Mouse (Mus musculus) frontal cortex, adult (tissue): ENCODE data around the gene Wnt10b.

Source experiments
- ATAC-seq: cut with Nextera tagmentation; 2 replicates; pipeline ENCODE4 v1.9.2; 2017; ENCODE audit warnings: mild to moderate bottlenecking, moderate library complexity, mixed read lengths; ENCODE audit not compliant: low TSS enrichment

Gene Wnt10b

DNA sequence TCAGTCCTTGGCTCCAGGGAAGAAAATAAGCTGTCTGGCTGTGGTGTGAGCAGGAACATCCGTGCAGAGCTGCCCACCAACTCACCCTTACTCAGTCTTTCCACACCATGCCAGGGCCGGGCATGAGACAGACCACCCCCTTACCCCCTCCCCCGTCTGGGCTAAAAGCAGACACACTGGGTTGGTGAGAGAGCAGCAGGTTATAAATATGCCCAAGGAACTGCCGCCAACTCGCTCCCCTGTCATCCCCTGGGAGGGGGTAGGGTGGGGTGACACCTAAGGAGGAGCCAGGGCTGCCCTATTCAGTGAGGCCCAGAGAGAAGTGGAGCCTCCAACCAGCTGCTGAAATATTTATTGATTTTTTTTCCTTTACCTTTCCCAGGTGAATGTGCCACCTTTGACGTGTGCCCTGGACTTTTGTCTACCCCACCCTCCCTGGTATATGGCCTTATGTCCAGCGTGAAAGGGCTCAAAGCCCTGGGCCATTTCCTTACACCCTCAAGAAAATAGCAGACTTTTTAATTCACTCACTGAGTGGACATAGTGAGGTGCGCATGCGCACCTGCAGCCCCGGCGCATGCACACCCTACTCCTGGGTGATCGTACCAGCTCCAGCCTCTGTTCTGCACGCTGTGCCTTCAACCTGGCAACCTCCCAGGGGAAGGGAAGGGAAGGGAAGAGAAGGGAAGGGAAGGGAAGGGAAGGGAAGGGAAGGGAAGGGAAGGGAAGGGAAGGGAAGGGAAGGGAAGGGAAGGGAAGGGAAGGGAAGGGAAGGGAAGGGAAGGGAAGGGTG, 19.0 kb upstream of the Wnt10b start:
- peak; percentile 49 for ATAC-seq

DNA sequence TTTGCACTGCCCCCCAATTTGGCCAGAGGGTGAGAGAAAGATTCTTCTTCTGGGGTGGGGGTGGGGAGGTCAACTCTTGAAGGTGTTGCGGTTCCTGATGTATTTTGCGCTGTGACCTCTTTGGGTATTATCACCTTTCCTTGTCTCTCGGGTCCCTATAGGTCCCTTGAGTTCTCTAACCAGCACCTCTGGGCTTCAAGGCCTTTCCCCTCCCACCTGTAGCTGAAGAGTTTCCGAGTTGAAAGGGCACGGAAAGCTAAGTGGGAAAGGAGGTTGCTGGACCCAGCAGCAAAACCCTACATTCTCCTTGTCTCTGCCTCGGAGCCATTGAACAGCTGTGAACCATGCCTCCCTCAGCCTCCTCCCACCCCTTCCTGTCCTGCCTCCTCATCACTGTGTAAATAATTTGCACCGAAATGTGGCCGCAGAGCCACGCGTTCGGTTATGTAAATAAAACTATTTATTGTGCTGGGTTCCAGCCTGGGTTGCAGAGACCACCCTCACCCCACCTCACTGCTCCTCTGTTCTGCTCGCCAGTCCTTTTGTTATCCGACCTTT, 15.3 kb upstream of the Wnt10b start:
- ATAC-seq: no peak

DNA sequence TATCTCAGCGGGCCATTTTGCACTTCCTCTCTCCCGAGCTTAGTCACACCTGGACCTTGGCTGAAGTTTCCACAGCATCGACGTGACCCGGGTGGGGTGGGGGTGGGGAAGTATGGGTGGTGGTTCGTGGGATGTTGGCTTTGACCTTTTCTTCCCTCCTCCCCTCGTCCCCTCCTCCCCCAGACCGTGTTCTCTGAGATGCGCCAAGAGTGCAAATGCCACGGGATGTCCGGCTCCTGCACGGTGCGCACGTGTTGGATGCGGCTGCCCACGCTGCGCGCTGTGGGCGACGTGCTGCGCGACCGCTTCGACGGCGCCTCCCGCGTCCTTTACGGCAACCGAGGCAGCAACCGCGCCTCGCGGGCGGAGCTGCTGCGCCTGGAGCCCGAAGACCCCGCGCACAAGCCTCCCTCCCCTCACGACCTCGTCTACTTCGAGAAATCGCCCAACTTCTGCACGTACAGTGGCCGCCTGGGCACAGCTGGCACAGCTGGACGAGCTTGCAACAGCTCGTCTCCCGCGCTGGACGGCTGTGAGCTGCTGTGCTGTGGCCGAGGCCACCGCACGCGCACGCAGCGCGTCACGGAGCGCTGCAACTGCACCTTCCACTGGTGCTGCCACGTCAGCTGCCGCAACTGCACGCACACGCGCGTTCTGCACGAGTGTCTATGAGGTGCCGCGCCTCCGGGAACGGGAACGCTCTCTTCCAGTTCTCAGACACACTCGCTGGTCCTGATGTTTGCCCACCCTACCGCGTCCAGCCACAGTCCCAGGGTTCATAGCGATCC, 14.5 kb upstream of the Wnt10b start:
- peak; percentile 64 for ATAC-seq

DNA sequence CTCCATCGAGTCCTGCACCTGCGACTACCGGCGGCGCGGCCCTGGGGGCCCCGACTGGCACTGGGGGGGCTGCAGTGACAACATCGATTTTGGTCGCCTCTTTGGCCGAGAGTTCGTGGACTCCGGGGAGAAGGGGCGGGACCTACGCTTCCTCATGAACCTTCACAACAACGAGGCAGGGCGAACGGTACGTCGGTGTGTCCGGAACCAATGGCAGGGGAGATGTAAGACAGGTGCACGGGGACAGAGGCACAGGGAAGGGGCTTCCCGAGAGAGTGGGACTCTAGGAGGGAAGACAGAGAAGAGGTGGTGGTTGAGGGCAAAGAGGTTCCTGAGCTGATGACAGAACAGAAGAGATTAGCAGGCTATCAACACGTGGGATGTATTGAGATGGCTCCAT, 13.8 kb upstream of the Wnt10b start:
- ATAC-seq: no peak

DNA sequence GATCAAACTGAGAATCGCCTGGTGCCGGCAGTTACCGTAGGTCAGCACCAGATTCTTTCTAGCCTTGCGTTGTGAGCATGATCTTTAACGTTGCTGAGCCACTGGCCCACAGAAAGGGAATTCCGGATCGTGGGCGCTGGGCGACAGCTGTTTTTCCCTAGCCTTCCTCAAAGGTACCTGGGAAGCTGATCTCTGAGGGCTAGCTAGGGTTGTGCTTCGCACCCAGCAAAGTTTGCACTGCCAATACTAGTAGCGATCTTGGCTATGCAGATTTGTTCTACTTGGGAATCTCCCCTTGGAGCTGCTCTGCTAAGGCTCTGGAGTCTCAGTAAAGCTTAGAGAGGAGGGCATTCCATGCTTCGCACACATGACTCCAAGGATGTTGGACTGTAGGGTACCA, 13.3 kb upstream of the Wnt10b start:
- no peak for ATAC-seq

DNA sequence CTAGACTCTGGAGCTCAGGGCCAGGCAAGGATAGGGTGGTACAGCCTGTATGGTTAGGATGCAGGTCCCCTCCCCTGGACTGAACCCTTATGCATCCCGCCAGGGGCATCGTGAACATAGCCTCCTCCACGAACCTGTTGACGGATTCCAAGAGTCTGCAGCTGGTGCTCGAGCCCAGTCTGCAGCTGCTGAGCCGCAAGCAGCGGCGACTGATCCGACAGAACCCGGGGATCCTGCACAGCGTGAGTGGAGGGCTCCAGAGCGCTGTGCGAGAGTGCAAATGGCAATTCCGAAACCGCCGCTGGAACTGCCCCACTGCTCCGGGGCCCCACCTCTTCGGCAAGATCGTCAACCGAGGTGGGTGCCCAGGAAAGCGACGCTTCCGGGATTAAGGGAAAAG, 12.8 kb upstream of the Wnt10b start:
- ATAC-seq: no peak

DNA sequence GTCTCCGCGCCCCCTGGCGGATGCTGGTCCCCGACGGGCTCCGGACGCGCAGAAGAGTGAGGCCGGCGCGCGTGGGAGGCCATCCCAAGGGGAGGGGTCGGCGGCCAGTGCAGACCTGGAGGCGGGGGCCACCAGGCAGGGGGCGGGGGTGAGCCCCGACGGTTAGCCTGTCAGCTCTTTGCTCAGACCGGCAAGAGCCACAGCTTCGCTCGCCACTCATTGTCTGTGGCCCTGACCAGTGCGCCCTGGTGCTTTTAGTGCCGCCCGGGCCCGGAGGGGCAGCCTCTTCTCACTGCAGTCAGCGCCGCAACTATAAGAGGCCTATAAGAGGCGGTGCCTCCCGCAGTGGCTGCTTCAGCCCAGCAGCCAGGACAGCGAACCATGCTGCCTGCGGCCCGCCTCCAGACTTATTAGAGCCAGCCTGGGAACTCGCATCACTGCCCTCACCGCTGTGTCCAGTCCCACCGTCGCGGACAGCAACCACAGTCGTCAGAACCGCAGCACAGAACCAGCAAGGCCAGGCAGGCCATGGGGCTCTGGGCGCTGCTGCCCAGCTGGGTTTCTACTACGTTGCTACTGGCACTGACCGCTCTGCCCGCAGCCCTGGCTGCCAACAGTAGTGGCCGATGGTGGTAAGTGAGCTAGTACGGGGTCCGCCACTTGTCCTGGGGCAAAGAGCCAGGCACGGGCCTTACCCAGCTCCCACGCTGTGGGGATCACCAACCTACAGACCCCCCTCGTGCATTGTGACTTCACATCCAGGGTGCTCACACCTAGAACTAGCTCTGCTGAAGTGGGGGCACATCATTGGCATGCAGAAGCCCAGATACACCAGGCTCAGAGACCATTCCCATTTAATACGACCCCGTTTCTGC, 11.9 kb upstream of the Wnt10b start, which contains the start of gene Wnt1:
TSS of gene Wnt1 (plus strand) at position 197 of the 875 bp plus-strand sequence.
- ATAC-seq: no peak

DNA sequence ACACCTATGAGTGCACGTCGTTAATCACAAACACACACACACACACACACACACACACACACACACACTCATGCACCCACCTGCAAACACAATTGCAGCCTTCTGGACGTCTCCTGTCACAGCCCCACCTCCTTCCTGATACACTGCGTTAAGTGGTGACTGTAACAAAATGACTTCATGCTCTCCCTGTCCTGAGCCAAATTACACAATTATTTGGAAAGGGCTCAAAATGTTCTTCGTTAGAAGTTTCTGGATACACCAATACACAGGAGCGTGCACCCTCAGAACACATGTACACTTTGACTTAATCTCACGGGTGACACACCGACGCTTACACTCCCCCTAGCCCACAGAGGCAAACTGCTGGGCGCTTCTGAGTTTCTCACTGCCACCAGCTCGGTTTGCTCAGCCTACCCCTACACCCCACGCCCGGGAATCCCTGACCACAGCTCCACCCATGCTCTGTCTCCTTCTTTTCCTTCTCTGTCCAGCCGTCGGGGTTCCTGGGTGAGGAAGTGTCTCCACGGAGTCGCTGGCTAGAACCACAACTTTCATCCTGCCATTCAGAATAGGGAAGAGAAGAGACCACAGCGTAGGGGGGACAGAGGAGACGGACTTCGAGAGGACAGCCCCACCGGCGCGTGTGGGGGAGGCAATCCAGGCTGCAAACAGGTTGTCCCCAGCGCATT, 11.2 kb upstream of the Wnt10b start:
- ATAC-seq: no peak

DNA sequence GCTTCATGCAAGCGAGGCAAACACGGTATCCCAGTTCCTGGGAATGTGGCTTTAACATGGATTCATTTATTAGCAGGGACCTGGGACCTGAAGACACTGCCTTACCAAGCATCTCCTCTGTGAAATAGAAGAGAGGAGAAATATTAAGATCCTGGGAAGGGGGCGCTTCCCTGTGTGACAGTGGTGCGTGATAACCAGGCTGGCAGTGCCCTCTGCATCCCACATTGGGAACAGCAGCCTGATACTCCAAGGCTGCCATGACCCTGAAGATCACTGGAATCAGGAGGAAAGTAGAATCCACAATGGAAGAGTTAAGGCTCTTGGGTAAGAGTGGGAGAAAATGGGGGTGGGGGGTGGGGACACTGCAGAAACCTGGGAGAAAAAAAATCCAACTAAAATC, 10.0 kb upstream of the Wnt10b start:
- ATAC-seq: no peak

DNA sequence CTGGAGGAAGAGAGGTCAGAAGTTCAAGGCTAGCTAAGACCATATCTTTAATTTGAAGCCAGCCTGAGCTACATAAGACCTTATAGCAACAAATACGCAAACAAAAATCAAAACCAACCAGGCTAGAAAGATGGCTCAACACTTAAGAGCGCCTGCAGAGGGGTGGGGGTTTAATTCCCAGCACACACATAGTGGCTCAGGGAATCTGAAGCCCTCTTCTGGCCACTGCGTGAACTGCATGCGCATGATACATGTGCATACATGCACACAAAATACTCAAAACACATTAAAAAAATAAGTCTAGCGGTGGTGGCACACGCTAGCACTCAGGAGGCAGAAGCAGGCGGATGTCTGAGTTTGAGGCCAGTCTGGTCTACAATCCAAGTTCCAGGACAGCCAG, 7.8 kb upstream of the Wnt10b start:
- no peak for ATAC-seq

DNA sequence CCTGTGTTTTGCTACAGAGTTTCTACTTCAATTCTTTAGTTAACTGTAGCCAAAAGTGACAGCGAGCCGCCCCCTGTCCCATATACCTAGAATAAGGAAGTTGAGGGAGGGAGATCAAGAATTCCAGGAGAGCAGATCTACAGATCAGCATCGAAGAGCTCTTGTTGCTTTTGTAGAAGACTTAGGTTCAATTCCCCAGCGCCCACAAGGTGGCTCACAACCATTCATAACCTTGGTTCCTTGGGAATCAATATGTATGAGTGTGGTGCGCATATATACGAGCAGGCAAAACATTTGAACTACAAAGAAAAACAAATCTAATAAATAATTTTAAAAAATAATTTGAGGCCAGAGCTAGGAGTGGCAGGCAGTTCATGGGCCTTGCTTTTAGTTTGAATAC, 3.2 kb upstream of the Wnt10b start:
- no peak for ATAC-seq

DNA sequence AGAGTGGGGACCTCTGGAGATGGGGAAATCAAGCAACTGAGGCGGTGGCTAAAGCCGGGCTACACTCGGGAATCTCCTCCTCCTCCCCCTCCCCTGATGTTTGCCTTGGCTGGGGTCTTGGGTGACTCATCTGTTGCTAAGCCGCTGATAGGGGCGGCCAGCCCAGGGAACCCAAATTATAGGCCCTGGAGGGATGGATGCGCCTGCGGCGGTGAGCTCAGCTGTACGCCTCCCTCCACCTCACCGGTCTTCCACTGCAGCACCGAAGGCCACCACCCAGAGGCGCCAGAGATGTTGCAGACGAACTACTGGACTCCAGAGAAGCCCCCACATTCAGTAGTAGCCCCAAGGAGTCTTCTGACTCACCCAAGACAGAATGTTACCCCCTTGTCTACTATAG, 2.6 kb upstream of the Wnt10b start:
- ATAC-seq: no peak

DNA sequence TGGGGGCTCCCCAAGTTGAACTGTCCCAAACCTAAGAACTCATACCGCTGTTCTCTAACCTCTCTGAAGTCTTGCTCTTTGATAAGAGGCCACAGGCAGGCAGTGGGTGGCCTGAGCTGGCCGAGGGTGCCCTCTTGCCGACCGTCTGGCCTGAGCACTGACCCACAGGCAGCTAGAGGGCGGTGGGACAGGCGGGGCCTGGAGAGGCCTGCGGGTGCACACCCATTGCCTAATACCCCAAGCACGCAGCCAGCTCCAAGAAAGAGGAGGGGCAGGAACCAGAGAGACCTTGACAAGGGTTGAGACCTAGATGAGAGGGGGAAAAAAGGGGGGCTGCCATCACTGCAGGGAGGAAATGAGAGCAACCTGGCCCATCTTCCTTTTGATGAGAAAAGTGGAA, 2.1 kb upstream of the Wnt10b start:
- no peak for ATAC-seq

DNA sequence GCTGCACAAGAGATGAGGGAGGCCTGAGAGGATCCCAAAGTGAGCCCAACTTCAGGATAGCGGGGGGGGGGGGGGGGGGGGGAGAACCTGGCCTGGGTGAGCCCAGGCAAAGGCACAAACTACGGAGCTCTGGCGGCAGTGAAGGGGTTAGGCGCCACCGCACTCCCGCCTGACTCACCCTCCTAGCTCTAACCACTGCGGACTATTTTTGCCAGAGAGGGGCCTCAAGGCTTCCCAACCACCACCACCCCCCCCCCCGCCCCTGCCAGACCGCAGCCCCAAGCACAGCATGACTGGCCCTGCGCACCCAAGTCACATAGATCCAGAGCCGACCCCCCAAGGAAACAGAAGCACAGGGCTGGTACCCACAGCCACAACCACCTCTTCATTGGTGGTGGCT, 856 bp upstream of the Wnt10b start:
- ATAC-seq: no peak

DNA sequence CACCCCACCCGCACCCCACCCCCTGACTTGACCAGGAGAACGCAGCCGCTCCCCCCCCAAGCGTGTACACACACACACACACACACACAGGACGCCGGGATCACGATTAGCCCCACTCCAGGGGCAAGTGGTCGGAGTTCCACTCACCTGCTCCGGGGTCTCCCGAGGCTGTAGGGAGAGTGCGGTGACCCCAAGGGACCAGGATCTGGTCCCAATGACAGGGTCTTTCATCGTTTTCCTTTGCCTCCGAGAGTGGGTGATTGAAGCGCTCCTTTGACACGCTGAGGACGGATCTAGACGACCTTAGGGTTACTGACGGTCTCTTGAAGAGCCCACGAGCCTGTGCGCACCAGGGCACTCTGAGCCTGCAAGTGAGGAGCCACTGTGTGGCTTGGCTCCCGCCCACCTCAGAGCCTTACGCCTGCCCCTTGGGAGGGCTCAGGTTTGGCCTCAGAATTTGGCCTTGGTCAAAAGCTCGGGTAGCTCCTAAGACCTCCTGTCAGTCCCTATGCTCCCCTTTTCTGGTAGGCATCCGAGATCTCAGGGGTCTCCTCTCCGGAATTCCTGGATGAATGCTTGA, 331 bp upstream of the Wnt10b start:
- ATAC-seq: no peak

DNA sequence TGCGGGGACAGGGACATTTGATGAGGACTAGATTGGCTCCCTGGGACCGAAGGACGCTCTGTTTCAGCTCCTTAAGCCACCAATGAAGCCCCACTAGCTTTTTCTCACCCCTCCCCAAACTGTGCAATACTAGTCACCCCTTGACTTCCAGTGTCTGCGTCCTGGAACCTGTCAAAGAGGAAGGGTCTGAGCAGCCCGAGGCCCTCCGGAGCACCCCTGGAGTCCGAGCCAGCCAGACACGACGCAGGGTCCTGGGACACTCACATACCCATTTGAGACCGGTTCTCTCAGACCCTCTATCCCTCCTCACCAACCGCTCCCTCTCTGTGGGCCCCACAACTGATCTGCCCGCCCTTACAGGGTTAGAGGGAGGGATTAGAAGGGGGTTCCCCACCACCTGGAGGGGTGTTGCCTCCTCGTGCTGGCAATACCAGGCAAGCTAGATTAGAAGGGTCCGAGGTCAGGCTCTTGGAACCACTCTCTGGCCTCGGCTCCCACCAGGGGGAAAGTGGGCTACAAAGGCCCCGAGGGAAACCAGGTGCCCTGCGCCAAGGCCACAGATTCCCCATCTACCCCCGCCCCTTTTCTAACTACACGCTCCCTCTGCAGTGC, 839 bp downstream of the Wnt10b start:
- ATAC-seq: no peak

DNA sequence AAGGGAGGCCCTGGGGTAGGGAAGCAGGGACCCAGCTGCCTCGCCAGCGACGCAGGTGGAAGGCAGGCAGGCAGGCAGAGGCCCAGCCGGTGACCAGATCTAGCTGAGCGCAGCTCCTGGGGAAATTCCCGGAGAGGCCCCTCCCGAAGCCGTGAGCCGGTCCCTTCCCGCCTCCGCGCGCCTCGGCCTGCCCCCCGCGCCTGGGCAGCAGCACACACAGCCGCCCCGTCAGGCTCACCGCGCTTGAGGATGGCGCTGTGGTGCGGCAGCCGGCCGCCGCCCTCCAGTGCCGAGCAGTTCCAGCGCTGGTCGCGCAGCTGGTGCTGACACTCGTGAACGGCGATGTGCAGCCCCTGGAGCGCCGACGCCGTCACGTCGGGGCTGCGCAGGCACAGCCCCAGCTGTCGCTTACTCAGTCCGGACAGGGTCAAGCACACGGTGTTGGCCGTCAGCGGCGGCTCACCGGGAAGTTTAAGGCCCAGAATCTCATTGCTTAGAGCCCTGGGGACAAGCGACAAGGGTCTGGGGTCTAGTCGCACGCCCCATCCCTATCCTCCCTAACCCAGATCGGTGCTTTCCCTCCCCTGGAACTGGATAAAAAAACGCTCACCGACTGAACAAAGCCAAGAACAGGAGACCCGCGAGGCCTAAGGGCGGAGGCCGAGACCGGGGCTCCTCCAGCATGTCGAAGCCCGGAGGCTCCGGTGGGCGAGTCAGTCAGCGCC, 1.5 kb downstream of the Wnt10b start:
- ATAC-seq: peak; percentile 48; the same call in 1 of the 2 replicates

DNA sequence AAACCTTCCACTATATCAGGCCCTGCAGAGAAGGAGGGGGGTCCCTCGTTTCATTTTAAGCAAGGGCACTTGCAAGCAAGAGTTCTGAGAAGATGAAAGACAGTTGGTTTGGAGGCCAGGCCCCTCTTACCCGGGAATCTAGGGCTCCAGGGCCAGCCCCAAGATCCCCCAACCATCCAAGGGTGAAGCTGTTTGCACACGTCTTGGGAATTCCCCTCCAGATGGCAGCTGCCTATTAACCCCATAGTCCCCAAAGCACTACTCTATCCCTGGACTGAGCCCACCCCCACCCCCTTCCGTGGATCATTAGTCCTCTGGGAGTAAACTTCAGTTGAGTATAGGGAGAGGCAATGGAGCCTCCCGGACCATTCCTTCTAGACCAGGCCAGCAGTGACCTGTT, 2.4 kb downstream of the Wnt10b start:
- ATAC-seq: no peak

DNA sequence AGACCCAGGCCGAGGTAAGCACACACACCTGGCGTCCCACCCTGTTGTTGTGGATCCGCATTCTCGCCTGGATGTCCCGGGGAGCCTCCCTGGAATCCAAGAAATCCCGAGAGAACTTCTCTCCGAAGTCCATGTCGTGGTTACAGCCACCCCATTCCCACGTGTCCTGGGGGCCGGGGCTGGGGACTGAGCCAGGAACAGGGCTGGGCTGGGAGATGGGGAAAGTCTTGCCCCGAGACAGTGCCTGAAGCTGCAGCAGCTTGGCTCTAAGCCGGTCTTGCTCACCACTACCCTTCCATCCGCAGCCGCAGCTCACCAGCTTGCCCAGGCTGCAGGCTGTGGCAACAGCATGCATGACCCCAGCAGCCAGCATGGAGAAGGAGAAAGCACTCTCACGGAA, 3.9 kb downstream of the Wnt10b start:
- ATAC-seq: no peak
